Mouse (Mus musculus) intestine, embryonic 16.5 days (tissue): Measurements from ENCODE around the gene Tpmt. TPM values are rescaled to one million over a fixed set of nuclear protein-coding genes. Genes with fewer than 3 reads are reported as not detected.

Source experiments
- polyA plus RNA-seq: library from polyadenylated mRNA; unstranded; fragments of >200 nt; fragmentation: Nextera tagmentation; extraction: Ambion mirVana; gene quantifications from 2 replicates; pipeline ENCODE4 v1.2.1, GENCODE M21; 2015

Gene Tpmt
- polyA plus RNA-seq, 1 experiment from 2014 or later, result 27.6 TPM

Other genes starting within 250 kb of the Tpmt start
- 6.2 and 7.6 TPM in 2 replicates for gene Kif13a, start 114.9 kb downstream of the Tpmt start, polyA plus RNA-seq
- 2.9 and 3.1 TPM in 2 replicates for gene Nhlrc1, start 29.9 kb downstream of the Tpmt start, polyA plus RNA-seq
- gene Kdm1b, start 1.2 kb downstream of the Tpmt start, polyA plus RNA-seq, result 10.2 and 11.0 TPM in 2 replicates
- 136 and 155 TPM in 2 replicates for gene Dek, start 61.5 kb upstream of the Tpmt start, polyA plus RNA-seq
- 1.0 and 1.1 TPM in 2 replicates for gene Rnf144b, start 77.9 kb upstream of the Tpmt start, polyA plus RNA-seq